Mouse (Mus musculus) layer of hippocampus, postnatal 14 days (tissue): ENCODE measurements around the gene Gm7138. TPM values are rescaled to one million over a fixed set of nuclear protein-coding genes. Genes with fewer than 3 reads are reported as not detected.
"Not testable (repeated sequence)": the region's sequence is repeated elsewhere in the genome, so short reads cannot be mapped to it uniquely, and the experiment has no call there.

ENCODE experiments used
- DNase-seq, 2 experiments: peaks; one replicate each; pipeline ENCODE4 v3.0.0; 2021 to 2022; ENCODE audit warnings: low spot score in 2 of 2, mixed read lengths in 1 of 2
- total RNA-seq, 2 experiments: library from RNA; stranded (reverse); gene quantifications; 2 replicates each; pipeline ENCODE4 v1.2.3; 2021

The Gm7138 gene
- total RNA-seq, 2 experiments from 2014 or later = not detected

DNA sequence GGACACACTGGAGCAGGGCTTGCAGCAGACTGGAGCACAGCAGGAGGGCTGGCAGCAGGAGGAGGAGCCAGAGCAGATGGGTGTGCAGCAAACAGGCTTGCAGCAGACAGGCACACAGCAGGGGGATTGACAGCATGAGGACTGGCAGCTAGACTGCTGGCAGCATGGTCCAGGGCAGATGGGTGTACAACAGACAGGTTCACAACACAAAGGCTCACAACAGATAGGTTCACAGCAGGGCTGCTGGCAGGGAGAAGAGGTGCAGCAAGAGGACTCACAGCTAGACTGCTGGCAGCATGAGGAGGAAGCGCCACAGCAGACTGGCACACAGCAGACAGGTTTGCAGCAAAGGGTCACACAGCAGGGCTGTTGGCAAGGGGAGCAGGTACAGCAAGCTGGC is 26.1 kb downstream of the Gm7138 start:
- DNase-seq = not testable (repeated sequence)

DNA sequence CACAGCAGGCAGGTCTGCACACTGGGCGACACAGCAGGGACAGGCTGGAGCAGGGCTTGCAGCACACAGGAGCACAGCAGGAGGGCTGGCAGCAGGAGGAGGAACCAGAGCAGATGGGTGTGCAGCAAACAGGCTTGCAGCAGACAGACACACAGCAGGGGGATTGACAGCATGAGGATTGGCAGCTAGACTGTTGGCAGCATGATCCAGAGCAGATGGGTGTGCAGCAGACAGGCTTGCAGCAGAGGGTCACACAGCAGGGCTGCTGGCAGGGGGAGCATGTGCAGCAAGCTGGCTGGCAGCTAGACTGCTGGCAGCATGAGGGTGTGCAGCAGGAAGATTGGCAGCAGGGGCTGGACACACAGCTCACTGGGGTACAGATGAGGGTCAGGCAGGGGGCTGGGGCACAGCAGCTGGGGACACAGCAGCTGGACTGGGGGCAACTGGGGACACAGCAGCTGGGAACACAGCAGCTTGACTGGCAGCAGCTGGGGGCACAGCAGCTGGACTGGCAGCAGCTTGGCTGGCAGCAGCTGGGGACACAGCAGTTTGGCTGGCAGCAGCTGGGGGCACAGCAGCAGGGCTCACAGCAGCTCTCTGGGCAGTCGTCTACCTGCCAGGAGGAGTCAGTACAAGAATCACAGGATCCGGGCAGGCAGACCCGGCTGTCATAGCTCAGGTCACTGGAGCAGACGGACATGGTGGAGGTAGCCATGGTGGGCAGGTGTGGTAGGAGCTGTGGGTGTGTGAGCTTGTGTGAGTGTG is 34.6 kb downstream of the Gm7138 start, which contains the start of gene Gm18596:
Gene Gm18596, minus strand, starts transcription at position 715 of the 765 bp plus-strand sequence.
- DNase-seq = peak in 1 of 2 experiments; percentile 19

DNA sequence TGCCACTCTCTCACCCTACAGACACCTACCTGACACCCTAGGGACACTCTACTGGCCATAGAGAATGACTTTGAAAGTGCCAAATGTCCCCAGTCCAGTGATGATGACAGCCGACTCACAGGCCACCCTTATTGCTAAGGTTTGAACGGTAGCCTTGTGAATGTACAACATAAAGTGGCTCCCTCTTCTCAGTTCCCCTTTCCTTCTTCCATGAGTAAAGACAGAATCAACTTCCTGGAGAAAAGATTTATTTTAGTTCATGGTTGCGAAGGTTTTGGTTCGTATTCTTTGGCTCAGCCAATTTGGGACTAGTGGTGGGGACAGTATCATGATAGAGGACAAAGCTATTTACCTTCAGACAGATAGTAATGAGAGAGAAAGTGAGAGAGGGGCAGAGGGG is 37.8 kb downstream of the Gm7138 start:
- DNase-seq = no peak

GRCm38 (mm10) chr10:77735928-77736327 is 40.8 kb downstream of the Gm7138 start:
- no peak for DNase-seq

GRCm38 (mm10) chr10:77729241-77729640 is 47.5 kb downstream of the Gm7138 start:
- no peak for DNase-seq

DNA sequence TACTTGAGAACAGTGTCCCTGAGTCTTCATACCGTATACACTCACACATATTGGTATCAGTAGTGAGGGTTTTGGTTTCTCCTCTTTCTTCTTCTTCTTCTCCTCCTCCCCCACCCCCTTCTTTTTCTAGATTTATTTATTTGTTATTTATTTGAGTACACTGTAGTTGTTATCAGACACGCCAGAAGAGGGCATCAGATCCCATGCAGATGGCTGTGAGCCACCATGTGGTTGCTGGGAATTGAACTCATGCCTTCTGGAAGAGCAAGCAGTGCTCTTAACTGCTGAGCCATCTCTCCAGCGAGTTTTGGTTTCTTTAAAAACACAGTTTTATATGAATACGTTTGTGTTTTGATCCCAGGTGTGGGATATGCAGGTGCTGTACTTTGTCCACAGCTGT is 48.5 kb downstream of the Gm7138 start:
- no peak for DNase-seq

Other genes starting within 250 kb of the Gm7138 start
- 1 to 10 TPM; 2.2 to 3.1 TPM for gene Itgb2, start 246.7 kb downstream of the Gm7138 start, total RNA-seq
- 10 to 100 TPM; 77.4 to 79.9 TPM for gene Pttg1ip, start 195.2 kb downstream of the Gm7138 start, total RNA-seq
- gene Sumo3, start 170.8 kb downstream of the Gm7138 start, total RNA-seq = 100 to 1,000 TPM; 116 to 134 TPM
- gene Gm49325, start 170.7 kb downstream of the Gm7138 start, total RNA-seq = 10 to 100 TPM; 12.6 to 19.9 TPM
- gene Ube2g2, start 154.7 kb downstream of the Gm7138 start, total RNA-seq = 10 to 100 TPM; 63.9 to 69.0 TPM
- gene Tspear, start 90.4 kb downstream of the Gm7138 start, total RNA-seq = under 1 TPM in 1 of 2 experiments, not detected in 1; 0.14 TPM
- not detected for gene Gm19402, start 86.2 kb downstream of the Gm7138 start, total RNA-seq
- not detected for gene Gm9508, start 79.7 kb downstream of the Gm7138 start, total RNA-seq
- gene Gm10272, start 70.3 kb downstream of the Gm7138 start, total RNA-seq = not detected
- gene Gm10024, start 65.5 kb downstream of the Gm7138 start, total RNA-seq = not detected
- not detected for gene Gm10142, start 61.1 kb downstream of the Gm7138 start, total RNA-seq
- not detected for gene Krtap12-1, start 56.3 kb downstream of the Gm7138 start, total RNA-seq
- not detected for gene Gm10100, start 50.5 kb downstream of the Gm7138 start, total RNA-seq
- gene Gm18596, start 34.3 kb downstream of the Gm7138 start, total RNA-seq = not detected
- gene Gm9736, start 25.6 kb downstream of the Gm7138 start, total RNA-seq = not detected
- not detected for gene Gm3233, start 17.3 kb downstream of the Gm7138 start, total RNA-seq
- not detected for gene Gm3238, start 5.6 kb downstream of the Gm7138 start, total RNA-seq
- not detected for gene Gm3250, start 5.6 kb upstream of the Gm7138 start, total RNA-seq
- not detected for gene Gm7137, start 11.3 kb upstream of the Gm7138 start, total RNA-seq
- gene Gm9639, start 18.1 kb upstream of the Gm7138 start, total RNA-seq = not detected
- not detected for gene Gm19668, start 22.2 kb upstream of the Gm7138 start, total RNA-seq
- not detected for gene Gm9507, start 34.9 kb upstream of the Gm7138 start, total RNA-seq
- gene Gm2696, start 37.7 kb upstream of the Gm7138 start, total RNA-seq = not detected
- gene Krtap10-4, start 50.2 kb upstream of the Gm7138 start, total RNA-seq = not detected
- gene Krtap10-10, start 59.0 kb upstream of the Gm7138 start, total RNA-seq = not detected
- not detected for gene Gm36176, start 69.9 kb upstream of the Gm7138 start, total RNA-seq
- gene Gm10318, start 75.9 kb upstream of the Gm7138 start, total RNA-seq = not detected
- gene Gm3285, start 85.0 kb upstream of the Gm7138 start, total RNA-seq = not detected
- gene Lrrc3, start 125.6 kb upstream of the Gm7138 start, total RNA-seq = 10 to 100 TPM; 10.4 to 10.8 TPM
- 10 to 100 TPM; 31.3 to 32.6 TPM for gene Trpm2, start 193.6 kb upstream of the Gm7138 start, total RNA-seq
- gene 1810043G02Rik, start 201.6 kb upstream of the Gm7138 start, total RNA-seq = 10 to 100 TPM; 35.2 to 37.4 TPM
- gene Pfkl, start 233.1 kb upstream of the Gm7138 start, total RNA-seq = 100 to 1,000 TPM; 155 to 164 TPM